Mouse (Mus musculus) heart, adult 2 months (tissue): Measurements from ENCODE around the gene Cdca4.

Experiments
- CTCF ChIP-seq: fragments of 200-600 bp; IDR thresholded peaks from 2 replicates; pipeline ENCODE4 v1.8.1; 2022; ENCODE audit warnings: antibody characterized with exemption, mild to moderate bottlenecking, moderate library complexity
- EP300 ChIP-seq: fragments of 200-500 bp; IDR thresholded peaks from 2 replicates; pipeline ENCODE4 v1.6.1; 2011; ENCODE audit warnings: low read depth, low read length, control low read depth; ENCODE audit not compliant: insufficient read depth

GRCm38 (mm10) chr12:112869783-112870204, 40.6 kb upstream of the Cdca4 start:
- TF ChIP-seq CTCF = no peak
- TF ChIP-seq EP300 = no peak
